Mouse (Mus musculus) kidney, postnatal 14 days (tissue): ENCODE measurements around the gene A930018P22Rik.

ENCODE experiments used
- DNase-seq: peaks from one replicate; pipeline ENCODE4 v3.0.0; 2022; ENCODE audit warnings: mixed read lengths

Gene A930018P22Rik

GRCm38 (mm10) chr2:104163418-104163817 lies 40.8 kb downstream of the A930018P22Rik start:
- DNase-seq: peak; percentile 16

GRCm38 (mm10) chr2:104163978-104164487 lies 41.5 kb downstream of the A930018P22Rik start:
- DNase-seq: no peak

- DNase-seq: no peak
These were observed 43.1 kb downstream of the A930018P22Rik start for GRCm38 (mm10) chr2:104165631-104166030.

GRCm38 (mm10) chr2:104167765-104168164 lies 45.2 kb downstream of the A930018P22Rik start:
- no peak for DNase-seq

- DNase-seq: no peak
These were observed 45.8 kb downstream of the A930018P22Rik start for GRCm38 (mm10) chr2:104168186-104168896.

GRCm38 (mm10) chr2:104172695-104173348 lies 50.3 kb downstream of the A930018P22Rik start:
- DNase-seq: no peak

GRCm38 (mm10) chr2:104173431-104173830 lies 50.9 kb downstream of the A930018P22Rik start:
- no peak for DNase-seq
